Mouse (Mus musculus): Measurements from ENCODE around the gene Celf1. TPM values are rescaled to one million over a fixed set of nuclear protein-coding genes. Genes with fewer than 3 reads are reported as not detected.

The Celf1 gene
- polyA plus RNA-seq, 1 experiment from 2014 or later = 81.8 TPM

DNA sequence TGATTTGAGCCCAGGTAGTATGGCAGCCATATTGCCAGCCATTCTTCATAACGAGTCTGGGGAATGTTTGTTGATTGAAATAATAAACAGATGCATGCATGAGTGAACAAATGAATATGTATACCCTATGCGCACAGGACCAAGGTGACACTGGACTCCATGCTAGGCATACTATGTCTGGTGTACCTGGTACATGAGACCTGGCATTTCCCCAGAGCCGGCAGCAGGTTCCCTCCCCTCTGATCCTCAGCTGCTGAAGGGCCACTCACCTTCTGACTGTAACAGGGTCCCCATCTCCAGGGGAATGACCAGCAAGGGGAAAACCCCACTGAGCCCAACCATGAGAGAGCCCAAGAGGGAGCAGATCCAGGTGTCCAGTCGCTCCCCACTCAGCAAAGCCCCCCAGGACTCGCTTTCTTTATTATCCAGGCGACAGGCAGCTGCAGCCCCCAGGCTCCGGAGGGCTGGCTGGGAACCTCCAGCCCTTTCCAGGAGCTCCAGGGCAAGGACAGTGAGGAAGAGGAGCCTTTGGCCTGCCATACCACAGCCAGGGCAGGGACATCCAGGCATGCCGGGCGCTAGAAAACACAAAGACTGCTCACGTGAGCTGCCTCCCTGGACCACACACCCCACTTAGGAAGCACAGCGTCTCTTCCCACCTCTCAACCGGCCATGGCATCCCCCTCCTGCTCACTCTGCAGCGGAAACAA lies 128.1 kb downstream of the Celf1 start:
- Histone ChIP-seq H3K4me3 (peak overlapping the region; percentile 60), H3K4me2 (peak overlapping the region; percentile 78), H3K4me1 (peaks cover 21% of the 10 kb centered on the region), H3K27me3 (no peaks in the 10 kb centered on the region), H3K27ac (no peak overlapping the region), H3K9me3 (no peaks in the 10 kb centered on the region), H3K9ac (peak overlapping the region; percentile 65; the same call in 1 of the 2 replicates), H3K36me3 (peaks cover 34% of the 10 kb centered on the region)
- WGBS = 53% methylated on average over 13 of the region's 13 CpGs
- ATAC-seq (ENCODE audit: borderline replicate concordance, extremely low read depth, low FRiP score, low TSS enrichment) = no peak

DNA sequence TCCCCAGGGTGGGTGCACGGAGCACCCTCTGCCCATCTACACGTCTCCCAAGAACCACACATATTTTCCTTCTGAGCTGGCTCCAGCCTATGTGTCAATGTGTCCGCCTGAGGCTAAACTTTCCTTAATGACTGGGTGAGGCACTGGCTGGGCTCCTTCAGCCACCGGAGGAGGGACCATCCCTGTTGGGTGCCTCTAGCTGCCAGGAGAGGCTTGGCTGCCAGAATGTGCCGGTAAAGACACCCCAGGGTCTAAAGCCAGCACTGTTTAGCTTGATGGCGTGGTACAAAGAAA lies 128.6 kb downstream of the Celf1 start:
- no peaks in the 10 kb centered on the region for H3K27me3 ChIP-seq
- peak overlapping the region; percentile 65 for H3K9ac ChIP-seq
- H3K4me2 ChIP-seq = peak overlapping the region; percentile 78
- no peaks in the 10 kb centered on the region for H3K9me3 ChIP-seq
- 0 out of 2 replicates have a peak overlapping the region, but pooled peaks have one; percentile 87 for H3K27ac ChIP-seq
- H3K36me3 ChIP-seq = peaks cover 29% of the 10 kb centered on the region
- H3K4me1 ChIP-seq = peaks cover 21% of the 10 kb centered on the region
- WGBS = 50% methylated on average over 6 of the region's 6 CpGs
- ATAC-seq (ENCODE audit: borderline replicate concordance, extremely low read depth, low FRiP score, low TSS enrichment) = no peak
- peak overlapping the region; percentile 60 for H3K4me3 ChIP-seq

Other genes starting within 250 kb of the Celf1 start
- 77.6 and 89.0 TPM in 2 replicates for gene Fnbp4, start 195.0 kb upstream of the Celf1 start, polyA plus RNA-seq (2015; fragmentation: Nextera tagmentation; extraction: Ambion mirVana)
- gene Agbl2, start 157.7 kb upstream of the Celf1 start, polyA plus RNA-seq (2015; fragmentation: Nextera tagmentation; extraction: Ambion mirVana) = 1.2 and 1.5 TPM in 2 replicates
- 208 and 209 TPM in 2 replicates for gene Mtch2, start 93.2 kb upstream of the Celf1 start, polyA plus RNA-seq (2015; fragmentation: Nextera tagmentation; extraction: Ambion mirVana)
- gene C1qtnf4, start 54.5 kb upstream of the Celf1 start, polyA plus RNA-seq (2015; fragmentation: Nextera tagmentation; extraction: Ambion mirVana) = 4.0 TPM in 2 replicates
- 36.8 and 37.8 TPM in 2 replicates for gene Kbtbd4, start 35.6 kb upstream of the Celf1 start, polyA plus RNA-seq (2015; fragmentation: Nextera tagmentation; extraction: Ambion mirVana)
- gene Ndufs3, start 35.6 kb upstream of the Celf1 start, polyA plus RNA-seq (2015; fragmentation: Nextera tagmentation; extraction: Ambion mirVana) = 199 and 207 TPM in 2 replicates
- 0.91 and 1.9 TPM in 2 replicates for gene Rapsn, start 95.2 kb downstream of the Celf1 start, polyA plus RNA-seq (2015; fragmentation: Nextera tagmentation; extraction: Ambion mirVana)
- gene Psmc3, start 113.6 kb downstream of the Celf1 start, polyA plus RNA-seq (2015; fragmentation: Nextera tagmentation; extraction: Ambion mirVana) = 254 and 278 TPM in 2 replicates
- 34.6 and 40.2 TPM in 2 replicates for gene Slc39a13, start 130.0 kb downstream of the Celf1 start, polyA plus RNA-seq (2015; fragmentation: Nextera tagmentation; extraction: Ambion mirVana)
- gene Spi1, start 142.0 kb downstream of the Celf1 start, polyA plus RNA-seq (2015; fragmentation: Nextera tagmentation; extraction: Ambion mirVana) = 6.9 and 8.7 TPM in 2 replicates
- 18.8 and 22.3 TPM in 2 replicates for gene Mybpc3, start 177.8 kb downstream of the Celf1 start, polyA plus RNA-seq (2015; fragmentation: Nextera tagmentation; extraction: Ambion mirVana)
- gene Madd, start 243.5 kb downstream of the Celf1 start, polyA plus RNA-seq (2015; fragmentation: Nextera tagmentation; extraction: Ambion mirVana) = 9.4 and 10.9 TPM in 2 replicates